Mouse (Mus musculus): ENCODE data around the gene Galnt18.

- TF ChIP-seq POLR2A (IDR thresholded peaks at IDR 0.05; ENCODE audit: control insufficient read depth, extremely low read depth, insufficient read depth, low read length, poor library complexity) (no peak), CTCF (IDR thresholded peaks at IDR 0.05; ENCODE audit: borderline replicate concordance, control insufficient read depth, extremely low read depth, insufficient read depth, low read length, poor library complexity) (no peak)
Measured at GRCm38 (mm10) chr7:111813093-111813492, 33.3 kb upstream of the Galnt18 start.
